Mouse (Mus musculus): ENCODE results near the gene Ptprt.
"Not testable (repeated sequence)": the region's sequence is repeated elsewhere in the genome, so short reads cannot be mapped to it uniquely, and the experiment has no call there.

The Ptprt gene

GRCm38 (mm10) chr2:162197316-162197715 lies 463.6 kb downstream of the Ptprt start:
- no peak for DNase-seq (ENCODE audit: low spot score)

- no peak for DNase-seq (ENCODE audit: low spot score)
These were observed 478.1 kb downstream of the Ptprt start for GRCm38 (mm10) chr2:162182621-162183475.

- DNase-seq (ENCODE audit: low spot score) = no peak
These were observed 479.1 kb downstream of the Ptprt start for GRCm38 (mm10) chr2:162181826-162182225.

GRCm38 (mm10) chr2:162172529-162172928 lies 488.4 kb downstream of the Ptprt start:
- DNase-seq (ENCODE audit: low spot score) = no peak

- peak; percentile 7 for DNase-seq (ENCODE audit: low spot score)
These were observed 519.0 kb downstream of the Ptprt start for GRCm38 (mm10) chr2:162141845-162142411.

- DNase-seq (ENCODE audit: low spot score) = not testable (repeated sequence)
These were observed 524.8 kb downstream of the Ptprt start for GRCm38 (mm10) chr2:162136176-162136575.

GRCm38 (mm10) chr2:162131607-162132304 lies 529.2 kb downstream of the Ptprt start:
- DNase-seq (ENCODE audit: low spot score) = no peak

- DNase-seq (ENCODE audit: low spot score) = no peak
These were observed 531.1 kb downstream of the Ptprt start for GRCm38 (mm10) chr2:162129896-162130295.

GRCm38 (mm10) chr2:162118041-162118440 lies 542.9 kb downstream of the Ptprt start:
- DNase-seq (ENCODE audit: low spot score) = no peak

- DNase-seq (ENCODE audit: low spot score) = peak; percentile 46
These were observed 578.6 kb downstream of the Ptprt start for GRCm38 (mm10) chr2:162082391-162082790.

GRCm38 (mm10) chr2:162080717-162081398 lies 580.1 kb downstream of the Ptprt start:
- DNase-seq (ENCODE audit: low spot score) = no peak

GRCm38 (mm10) chr2:162078571-162079280 lies 582.2 kb downstream of the Ptprt start:
- DNase-seq (ENCODE audit: low spot score) = peak; percentile 24

- no peak for DNase-seq (ENCODE audit: low spot score)
These were observed 608.1 kb downstream of the Ptprt start for GRCm38 (mm10) chr2:162052816-162053215.

- DNase-seq (ENCODE audit: low spot score) = no peak
These were observed 610.7 kb downstream of the Ptprt start for GRCm38 (mm10) chr2:162050198-162050597.

GRCm38 (mm10) chr2:162035615-162036014 lies 625.3 kb downstream of the Ptprt start:
- no peak for DNase-seq (ENCODE audit: low spot score)

GRCm38 (mm10) chr2:162031636-162032035 lies 629.3 kb downstream of the Ptprt start:
- no peak for DNase-seq (ENCODE audit: low spot score)

- no peak for DNase-seq (ENCODE audit: low spot score)
These were observed 659.9 kb downstream of the Ptprt start for GRCm38 (mm10) chr2:162001016-162001415.

GRCm38 (mm10) chr2:161982311-161982710 lies 678.6 kb downstream of the Ptprt start:
- no peak for DNase-seq (ENCODE audit: low spot score)

- no peak for DNase-seq (ENCODE audit: low spot score)
These were observed 699.5 kb downstream of the Ptprt start for GRCm38 (mm10) chr2:161961179-161962163.

- peak; percentile 9 for DNase-seq (ENCODE audit: low spot score)
These were observed 715.5 kb downstream of the Ptprt start for GRCm38 (mm10) chr2:161945424-161945823.
